In the genomic region with DNA sequence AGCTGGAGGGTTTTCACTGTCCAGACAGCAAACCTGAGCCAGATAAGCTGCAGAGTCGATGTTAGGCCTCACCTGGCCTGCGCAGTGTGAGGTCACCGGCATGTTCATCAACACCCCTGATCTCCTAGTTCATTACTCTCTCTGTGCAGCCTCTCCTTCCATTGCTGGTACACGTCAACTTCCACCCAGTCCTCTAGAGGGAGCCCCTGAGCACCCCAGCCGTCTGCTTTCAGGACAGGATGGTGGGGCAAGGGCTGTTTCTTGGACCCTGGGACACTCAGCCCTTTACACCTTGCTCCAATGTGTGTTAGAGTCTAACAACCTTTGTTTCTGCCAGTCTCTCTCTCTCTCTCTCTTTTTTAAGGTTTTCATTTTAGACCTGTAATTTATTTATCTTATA, we compare ENCODE assay signal across 10 mouse cellular contexts. TPM values are rescaled to one million over a fixed set of nuclear protein-coding genes. Genes with fewer than 3 reads are reported as not detected.
DNase-seq lines count a peak whose midpoint lies in the region; ATAC-seq and TF ChIP-seq lines count a peak whose summit lies in the region.
"Had no signal": no experiment of that assay in that cellular context is flagged by ENCODE, and none has a peak within 500 bp of the region (broad histone marks: within the 10 kb centered on the region; RNA-seq: fewer than 3 reads in every experiment).

No protein-coding gene starts in this region.

- no peak for TF ChIP-seq EP300 in liver, postnatal 0 days (IDR thresholded peaks at IDR 0.05; ENCODE audit: low read depth)

- H3K36me3 ChIP-seq in kidney, embryonic 14.5 days (ENCODE audit: control insufficient read depth, insufficient read depth, low read length): no peaks in the 10 kb centered on the region
- H3K36me3 ChIP-seq in liver, postnatal 0 days (replicated peaks; ENCODE audit: insufficient read depth, low read length): no peaks in the 10 kb centered on the region
- H3K36me3 ChIP-seq in hindbrain, embryonic 12.5 days: no peaks in the 10 kb centered on the region
- H3K36me3 ChIP-seq in neural tube, embryonic 15.5 days: no peaks in the 10 kb centered on the region
- H3K36me3 ChIP-seq: embryonic facial prominence, embryonic 10.5 days had no signal

- no peak overlapping the region for H3K4me2 ChIP-seq in kidney, embryonic 14.5 days (replicated peaks; ENCODE audit: low read depth, low read length)
- H3K4me2 ChIP-seq in liver, postnatal 0 days (ENCODE audit: low read depth, low read length): no peak overlapping the region
- no peak overlapping the region for H3K4me2 ChIP-seq in hindbrain, embryonic 12.5 days (replicated peaks)
- H3K4me2 ChIP-seq in neural tube, embryonic 15.5 days: no peak overlapping the region

- no peaks in the 10 kb centered on the region for H3K27me3 ChIP-seq in kidney, embryonic 14.5 days (ENCODE audit: control insufficient read depth, insufficient read depth, low read length)
- no peaks in the 10 kb centered on the region for H3K27me3 ChIP-seq in liver, postnatal 0 days (ENCODE audit: insufficient read depth, low read length)
- H3K27me3 ChIP-seq in hindbrain, embryonic 12.5 days: no peaks in the 10 kb centered on the region
- no peaks in the 10 kb centered on the region for H3K27me3 ChIP-seq in neural tube, embryonic 15.5 days (replicated peaks)

- peak; percentile 78 for TF ChIP-seq CTCF in liver, postnatal 0 days (IDR thresholded peaks at IDR 0.05; ENCODE audit: low read depth)

- H3K4me1 ChIP-seq in kidney, embryonic 14.5 days (ENCODE audit: control insufficient read depth, insufficient read depth, low read length): no peaks in the 10 kb centered on the region
- H3K4me1 ChIP-seq in liver, postnatal 0 days (ENCODE audit: insufficient read depth): no peaks in the 10 kb centered on the region
- H3K4me1 ChIP-seq in hindbrain, embryonic 12.5 days: no peaks in the 10 kb centered on the region
- H3K4me1 ChIP-seq in neural tube, embryonic 15.5 days: 0 out of 2 replicates have a peak, but pooled peaks cover 4% of the 10 kb centered on the region
- H3K4me1 ChIP-seq: embryonic facial prominence, embryonic 10.5 days had no signal

- 86% methylated on average over 5 of the region's 5 CpGs for WGBS in kidney, embryonic 14.5 days
- WGBS in liver, postnatal 0 days (ENCODE audit: insufficient replicate concordance): 48% methylated on average over 5 of the region's 5 CpGs
- WGBS in hindbrain, embryonic 12.5 days: 81% methylated on average over 5 of the region's 5 CpGs
- WGBS in neural tube, embryonic 15.5 days: 81% methylated on average over 5 of the region's 5 CpGs

- no peak overlapping the region for H3K27ac ChIP-seq in kidney, embryonic 14.5 days (ENCODE audit: low read depth, low read length)
- no peak overlapping the region for H3K27ac ChIP-seq in liver, postnatal 0 days (ENCODE audit: low read depth)
- H3K27ac ChIP-seq in hindbrain, embryonic 12.5 days: no peak overlapping the region
- no peak overlapping the region for H3K27ac ChIP-seq in neural tube, embryonic 15.5 days (replicated peaks)
- H3K27ac ChIP-seq: embryonic facial prominence, embryonic 10.5 days had no signal

- no peak overlapping the region for H3K9ac ChIP-seq in kidney, embryonic 14.5 days (ENCODE audit: low read depth, low read length)
- H3K9ac ChIP-seq in liver, postnatal 0 days (replicated peaks): no peak overlapping the region
- no peak overlapping the region for H3K9ac ChIP-seq in hindbrain, embryonic 12.5 days
- H3K9ac ChIP-seq in neural tube, embryonic 15.5 days (replicated peaks): no peak overlapping the region

- no peak overlapping the region for H3K4me3 ChIP-seq in kidney, embryonic 14.5 days (ENCODE audit: low read length)
- H3K4me3 ChIP-seq in liver, postnatal 0 days (ENCODE audit: low read depth, low read length): no peak overlapping the region
- H3K4me3 ChIP-seq in hindbrain, embryonic 12.5 days: no peak overlapping the region
- no peak overlapping the region for H3K4me3 ChIP-seq in neural tube, embryonic 15.5 days (replicated peaks)
- H3K4me3 ChIP-seq: embryonic facial prominence, embryonic 10.5 days had no signal

- DNase-seq in kidney, adult 9 months: peak; percentile 23
- peak; percentile 48 to 65 for DNase-seq in CD8-positive naive resting alpha-beta T cell, adult 2 months (ENCODE audit: low read depth in 2 of 2, low spot score in 2 of 2)
- DNase-seq in liver, postnatal 0 days: peak; percentile 59
- DNase-seq in spleen, postnatal 4 days (ENCODE audit: low spot score in 2 of 2): peak; percentile 73 to 87
- DNase-seq in heart, adult 8-10 months (ENCODE audit: low spot score): no peak

- no peaks in the 10 kb centered on the region for H3K9me3 ChIP-seq in kidney, embryonic 14.5 days (ENCODE audit: control insufficient read depth, low read length)
- no peaks in the 10 kb centered on the region for H3K9me3 ChIP-seq in liver, postnatal 0 days (ENCODE audit: low read length)
- H3K9me3 ChIP-seq in hindbrain, embryonic 12.5 days (replicated peaks): no peaks in the 10 kb centered on the region
- H3K9me3 ChIP-seq in neural tube, embryonic 15.5 days (replicated peaks): no peaks in the 10 kb centered on the region

- no peak for ATAC-seq in kidney, embryonic 14.5 days (ENCODE audit: low FRiP score, low TSS enrichment)
- no peak for ATAC-seq in liver, postnatal 0 days
- ATAC-seq in hindbrain, embryonic 12.5 days (ENCODE audit: low FRiP score): no peak
- no peak for ATAC-seq in neural tube, embryonic 15.5 days (ENCODE audit: low FRiP score)

RNA-seq across cellular contexts. Expression of gene Tmem121, which starts 38.5 kb away (rescaled TPM):
- 4.2 and 13.9 TPM in 2 replicates for polyA plus RNA-seq in kidney, embryonic 14.5 days (2014; fragmentation: Nextera tagmentation; extraction: Ambion mirVana)
- polyA plus RNA-seq in liver, postnatal 0 days (2015; fragmentation: Nextera tagmentation; extraction: Ambion mirVana): 0.20 and 0.21 TPM in 2 replicates
- 22.9 and 23.2 TPM in 2 replicates for polyA plus RNA-seq in hindbrain, embryonic 12.5 days (2016; fragmentation: Nextera tagmentation; extraction: Ambion mirVana)
- polyA plus RNA-seq in neural tube, embryonic 15.5 days (2015; fragmentation: Nextera tagmentation; extraction: Ambion mirVana): 47.2 and 52.2 TPM in 2 replicates
- total RNA-seq in heart, adult 8-10 months (2022): under 1 TPM in 2 of 4 experiments, not detected in 2; 0.16 to 0.22 TPM
- total RNA-seq: heart, adult 18-20 months had no signal
